Mouse (Mus musculus): ENCODE results near the gene Kirrel2.
"Not testable (repeated sequence)": the region's sequence is repeated elsewhere in the genome, so short reads cannot be mapped to it uniquely, and the experiment has no call there.

The Kirrel2 gene

DNA sequence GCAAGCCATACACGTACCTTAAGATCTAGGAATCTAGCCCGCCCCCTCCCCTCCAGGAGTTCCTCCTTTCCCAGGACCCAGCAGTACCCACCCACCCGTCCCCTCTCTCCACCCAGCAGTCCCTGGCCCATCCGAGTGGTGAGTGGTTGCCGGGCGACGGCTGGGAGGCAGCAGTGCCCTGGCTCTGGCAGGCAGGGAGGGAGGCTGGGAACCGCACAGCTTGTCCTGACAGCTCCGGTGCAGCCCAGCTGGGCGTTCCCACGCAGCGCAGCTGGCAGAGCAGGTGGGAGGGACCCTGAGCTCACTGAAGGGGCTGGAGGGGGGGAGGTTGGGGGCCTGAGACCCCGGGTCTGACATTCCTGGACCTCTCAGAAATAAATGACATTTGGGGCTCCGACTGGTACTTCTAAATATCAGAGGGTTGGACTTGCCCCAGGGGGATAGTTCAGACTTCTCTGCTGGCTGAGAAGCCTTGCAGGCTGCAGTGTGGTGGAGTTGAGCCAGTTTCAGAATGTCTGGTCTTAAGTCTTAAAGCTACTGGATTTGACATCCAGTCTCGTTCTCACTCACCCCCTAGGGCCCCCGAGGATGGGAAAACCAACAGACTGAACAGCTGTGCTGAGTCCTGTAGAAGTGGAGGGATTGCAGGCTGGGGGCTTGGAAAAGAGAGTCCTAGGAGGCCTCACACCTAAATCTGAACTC lies at the start of gene Kirrel2, which contains the start of gene Nphs1:
Gene Kirrel2 (minus strand): TSS at position 62 of the 702 bp plus-strand sequence.
Gene Nphs1 (plus strand): TSS at position 687 of the 702 bp plus-strand sequence.
- DNase-seq (ENCODE audit: low spot score), result no peak

DNA sequence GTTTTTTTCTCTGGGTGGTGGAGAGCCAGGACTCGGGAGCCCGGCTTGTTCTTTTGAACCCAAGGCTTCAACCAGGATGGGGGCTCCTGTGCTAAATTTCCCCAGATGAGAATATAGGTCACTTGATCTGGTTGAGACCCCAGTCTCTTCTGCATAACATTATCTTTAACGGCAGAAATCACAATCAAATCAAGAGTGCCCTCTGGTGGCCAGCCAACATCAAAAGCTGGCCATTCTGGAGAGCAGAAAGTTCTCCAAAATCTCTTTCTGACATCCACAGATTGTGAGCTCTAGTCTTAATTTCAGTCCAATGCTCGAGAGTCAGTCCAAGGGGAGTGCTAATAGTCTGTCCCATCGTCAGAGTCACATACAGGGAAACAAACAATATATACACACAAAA lies 43.7 kb upstream of the Kirrel2 start:
- DNase-seq (ENCODE audit: low spot score), result not testable (repeated sequence)

DNA sequence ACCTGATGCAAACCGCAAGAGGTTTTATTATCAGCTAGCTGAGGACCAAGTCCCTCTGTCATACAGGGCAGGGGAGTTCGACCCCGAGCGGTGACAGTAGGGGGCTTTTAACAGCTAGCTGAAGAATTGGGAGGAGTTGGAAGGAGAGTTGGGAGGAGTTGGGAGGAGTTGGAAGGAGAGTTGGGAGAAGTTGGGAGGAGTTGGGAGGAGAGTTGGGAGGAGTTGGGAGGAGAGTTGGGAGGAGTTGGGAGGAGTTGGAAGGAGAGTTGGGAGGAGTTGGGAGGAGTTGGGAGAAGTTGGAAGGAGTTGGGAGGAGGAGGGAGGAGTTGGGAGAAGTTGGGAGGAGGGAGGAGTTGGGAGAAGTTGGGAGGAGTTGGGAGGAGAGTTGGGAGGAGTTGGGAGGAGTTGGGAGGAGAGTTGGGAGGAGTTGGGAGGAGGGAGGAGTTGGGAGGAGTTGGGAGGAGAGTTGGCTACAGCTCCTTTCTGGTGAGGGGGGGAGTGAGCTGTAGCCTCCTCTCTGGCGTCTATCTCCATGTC lies 38.1 kb upstream of the Kirrel2 start:
- not testable (repeated sequence) for DNase-seq (ENCODE audit: low spot score)

DNA sequence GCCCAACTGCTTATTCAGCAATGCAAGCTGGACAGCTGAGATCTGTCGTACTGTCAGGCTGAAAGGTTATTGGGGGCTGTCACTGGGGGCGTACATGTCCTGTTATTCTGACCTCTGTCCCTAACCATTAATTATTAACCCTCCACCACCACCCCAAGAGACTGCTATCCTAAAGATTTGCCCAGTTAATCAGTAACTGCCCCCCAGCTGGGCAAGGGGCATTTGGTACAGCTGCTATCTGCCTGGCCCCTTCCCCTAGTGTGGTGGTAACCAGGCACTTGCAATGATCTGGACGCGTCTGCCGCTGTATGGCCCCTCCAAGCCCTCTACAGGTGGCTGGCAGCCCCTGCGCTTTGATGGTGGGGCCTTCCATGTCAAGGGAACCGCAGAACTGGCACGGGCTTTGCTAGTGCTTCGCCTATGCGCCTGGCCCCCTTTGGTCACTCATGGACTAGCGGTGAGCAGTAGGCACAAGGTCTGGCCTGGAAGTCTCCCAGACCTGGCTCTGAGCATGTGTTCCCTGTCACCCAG lies 36.0 kb upstream of the Kirrel2 start, which contains the start of gene Prodh2:
Gene Prodh2 (plus strand): TSS at position 222 of the 531 bp plus-strand sequence.
- no peak for DNase-seq (ENCODE audit: low spot score)

DNA sequence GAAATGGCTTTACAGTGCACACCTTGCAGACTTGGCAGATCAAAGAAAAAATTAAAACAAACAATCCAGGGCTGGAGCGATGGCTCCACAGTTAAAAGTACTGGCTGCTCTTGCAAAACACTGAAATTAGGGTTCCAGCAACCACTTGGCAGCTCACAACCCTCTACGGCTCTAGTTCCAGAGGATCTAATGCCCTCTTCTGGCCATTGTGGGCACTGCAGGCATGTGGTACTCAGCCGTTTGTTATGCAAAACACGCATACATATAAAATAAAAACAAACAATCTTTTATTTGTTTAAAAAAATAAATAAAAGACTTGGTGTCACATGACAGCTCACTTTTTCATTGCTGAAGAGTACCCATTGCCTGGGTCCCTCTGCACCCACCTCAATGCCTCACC lies 35.3 kb upstream of the Kirrel2 start:
- peak; percentile 25 for DNase-seq (ENCODE audit: low spot score)

DNA sequence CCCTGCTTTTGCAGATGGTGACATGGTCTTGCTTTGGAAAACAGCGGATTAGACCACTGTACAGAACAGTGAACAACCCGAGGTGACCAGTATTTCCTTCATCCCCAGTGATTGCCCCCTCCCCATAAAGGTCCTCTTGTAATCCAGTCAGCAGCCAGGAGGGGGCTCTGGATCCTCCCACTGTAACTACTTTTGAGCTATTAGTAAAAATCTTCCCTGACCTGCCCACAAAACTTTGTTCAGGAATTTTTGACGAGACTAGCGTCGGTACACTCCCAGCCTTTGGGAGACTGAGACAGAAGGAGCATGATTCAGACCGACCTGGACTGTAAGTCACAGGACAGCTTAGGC lies 33.4 kb upstream of the Kirrel2 start:
- DNase-seq (ENCODE audit: low spot score), result no peak

DNA sequence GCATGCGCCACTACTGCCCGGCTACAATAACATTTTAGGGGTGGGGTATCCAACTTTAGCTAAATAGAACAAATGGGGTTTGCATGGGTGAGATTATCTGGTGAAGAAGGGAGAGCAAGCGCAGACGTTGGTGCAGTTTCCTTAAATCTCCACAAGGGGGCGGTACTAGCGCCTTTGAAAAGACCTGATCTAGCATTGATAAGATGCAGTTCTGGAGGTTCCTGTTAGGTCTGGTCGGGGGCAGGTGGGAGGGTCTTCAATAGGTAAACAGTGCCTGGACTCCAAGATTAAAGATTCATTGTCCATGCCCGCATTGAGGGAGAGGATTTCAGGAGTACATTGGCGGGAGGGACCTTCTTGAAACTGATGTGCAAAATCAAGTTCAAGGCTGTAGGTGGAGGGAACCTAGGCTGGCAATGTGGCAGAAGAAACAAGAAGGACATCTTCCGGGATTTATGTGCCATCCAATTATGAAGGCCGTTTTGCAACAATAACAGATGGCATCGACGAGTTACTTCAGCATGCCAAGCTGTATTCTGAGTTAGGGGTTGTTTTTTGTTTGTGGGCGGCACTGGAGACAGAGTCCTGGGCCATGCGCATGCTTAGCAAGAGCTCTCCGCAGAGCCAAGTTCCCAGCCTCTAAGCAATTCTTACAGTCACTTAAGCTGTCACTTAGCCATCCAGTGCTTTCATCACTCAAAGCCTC lies 32.9 kb upstream of the Kirrel2 start:
- peak; percentile 23 for DNase-seq (ENCODE audit: low spot score)

DNA sequence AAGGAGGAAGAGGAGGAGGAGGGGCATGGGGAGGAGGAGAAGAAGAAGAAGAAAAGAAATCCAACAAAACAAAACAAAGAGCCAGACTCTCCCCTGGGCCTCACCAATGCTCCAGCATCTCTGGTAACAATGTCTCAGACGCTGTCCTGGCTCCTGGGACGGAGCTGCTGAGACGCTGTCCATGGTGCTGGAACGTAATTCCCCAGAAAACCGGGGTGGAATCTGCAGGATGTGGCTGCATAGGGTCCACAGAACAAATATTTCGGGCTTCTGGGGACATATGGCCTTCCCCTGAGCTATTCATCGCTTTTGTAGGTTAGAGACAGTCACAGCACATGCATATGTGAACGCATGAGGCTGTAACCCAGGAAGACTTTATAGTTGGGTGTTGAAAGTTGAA lies 26.8 kb upstream of the Kirrel2 start:
- no peak for DNase-seq (ENCODE audit: low spot score)

DNA sequence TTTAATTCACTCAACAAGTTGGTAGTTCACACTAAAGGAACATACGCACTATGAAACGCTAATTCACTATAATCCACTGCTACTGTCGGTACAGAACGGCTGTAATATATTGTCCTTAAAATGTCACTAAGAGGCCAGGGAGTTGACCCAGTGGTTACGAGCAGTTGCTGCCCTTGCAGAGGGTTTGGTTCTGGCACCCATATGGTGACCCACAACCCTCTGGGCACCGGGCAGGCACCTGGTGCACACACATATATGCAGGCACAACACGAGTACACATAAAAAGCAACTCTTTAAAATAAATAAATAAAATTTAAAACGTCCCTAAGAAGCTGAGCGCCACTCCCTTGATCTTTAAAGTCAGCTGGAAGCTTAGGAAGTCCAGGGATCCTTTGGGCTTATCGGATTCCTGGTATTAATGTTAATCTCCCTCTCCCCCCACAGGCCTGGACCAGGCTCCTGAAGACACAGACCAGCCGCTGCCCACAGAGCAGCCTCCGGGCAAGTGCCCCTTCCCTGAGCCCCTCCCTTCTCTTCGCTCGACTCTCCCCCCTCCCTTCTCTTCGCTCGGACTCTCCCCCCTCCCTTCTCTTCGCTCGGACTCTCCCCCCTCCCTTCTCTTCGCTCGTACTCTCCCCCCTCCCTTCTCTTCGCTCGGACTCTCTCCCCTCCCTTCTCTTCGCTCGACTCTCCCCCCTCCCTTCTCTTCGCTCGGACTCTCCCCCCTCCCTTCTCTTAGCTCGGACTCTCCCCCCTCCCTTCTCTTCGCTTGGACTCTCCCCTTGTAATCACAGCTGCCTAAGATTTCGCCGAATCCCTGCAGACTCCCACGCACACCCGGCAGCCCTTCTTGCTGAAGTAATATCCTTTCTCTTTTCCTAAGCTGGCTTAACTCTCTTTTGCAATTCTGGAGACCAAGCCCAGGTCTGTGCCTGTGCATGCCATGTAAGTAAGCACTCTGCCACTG lies 20.2 kb upstream of the Kirrel2 start:
- DNase-seq (ENCODE audit: low spot score), result no peak

DNA sequence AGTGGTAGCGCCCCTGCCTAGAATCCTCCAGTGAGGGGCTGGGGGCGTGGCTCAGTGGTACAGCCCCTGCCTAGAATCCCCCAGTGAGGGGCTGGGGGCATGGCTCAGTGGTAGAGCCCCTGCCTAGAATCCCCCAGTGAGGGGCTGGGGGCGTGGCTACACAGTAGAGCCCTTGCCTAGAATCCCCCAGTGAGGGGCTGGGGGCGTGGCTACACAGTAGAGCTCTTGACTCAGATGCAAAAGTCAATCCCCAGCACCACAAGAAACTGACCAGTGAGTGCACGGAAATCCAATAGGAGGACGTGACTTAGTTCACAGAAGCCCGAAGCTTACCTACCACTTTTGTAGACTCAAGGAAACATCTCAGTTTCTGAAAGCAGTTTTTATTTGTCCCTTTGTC lies 18.6 kb upstream of the Kirrel2 start:
- DNase-seq (ENCODE audit: low spot score), result not testable (repeated sequence)

DNA sequence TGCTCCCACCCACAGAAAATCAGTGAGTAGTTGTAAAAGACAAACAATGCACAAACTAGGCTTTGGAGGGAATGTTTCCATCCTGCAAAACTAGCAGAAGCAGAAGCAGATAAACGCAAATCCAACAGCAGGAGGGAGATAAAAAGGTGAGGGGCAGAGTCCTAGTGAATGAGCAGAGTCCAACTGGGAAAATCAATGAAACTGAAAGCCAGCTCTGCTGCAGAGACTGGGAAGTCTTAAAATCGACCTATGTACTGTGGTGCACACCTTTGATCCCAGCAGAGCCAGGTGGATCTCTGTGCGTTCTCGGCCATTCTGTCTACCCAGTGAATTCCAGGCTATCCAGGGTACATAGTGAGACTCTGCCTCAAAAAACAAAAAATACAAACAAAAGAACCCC lies 17.5 kb upstream of the Kirrel2 start:
- DNase-seq (ENCODE audit: low spot score), result no peak

DNA sequence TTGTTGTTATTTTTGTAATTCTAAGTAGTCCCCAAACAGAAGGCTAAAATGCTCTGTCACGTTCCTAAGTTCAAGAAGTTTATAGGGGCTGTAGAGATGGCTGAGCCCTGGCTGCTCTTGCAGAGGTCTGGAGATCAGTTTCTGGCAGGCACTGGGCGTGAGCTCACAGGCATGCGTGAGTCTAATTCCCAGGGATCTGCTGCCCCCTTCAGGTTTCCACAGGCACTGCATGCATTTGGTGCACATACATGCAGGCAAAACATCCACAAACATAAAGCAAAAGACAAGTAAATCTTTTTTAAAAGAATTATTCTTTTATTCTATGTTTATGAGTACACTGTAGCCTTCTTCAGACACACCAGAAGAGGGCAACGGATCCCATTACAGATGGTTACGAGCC lies 14.9 kb upstream of the Kirrel2 start:
- no peak for DNase-seq (ENCODE audit: low spot score)

DNA sequence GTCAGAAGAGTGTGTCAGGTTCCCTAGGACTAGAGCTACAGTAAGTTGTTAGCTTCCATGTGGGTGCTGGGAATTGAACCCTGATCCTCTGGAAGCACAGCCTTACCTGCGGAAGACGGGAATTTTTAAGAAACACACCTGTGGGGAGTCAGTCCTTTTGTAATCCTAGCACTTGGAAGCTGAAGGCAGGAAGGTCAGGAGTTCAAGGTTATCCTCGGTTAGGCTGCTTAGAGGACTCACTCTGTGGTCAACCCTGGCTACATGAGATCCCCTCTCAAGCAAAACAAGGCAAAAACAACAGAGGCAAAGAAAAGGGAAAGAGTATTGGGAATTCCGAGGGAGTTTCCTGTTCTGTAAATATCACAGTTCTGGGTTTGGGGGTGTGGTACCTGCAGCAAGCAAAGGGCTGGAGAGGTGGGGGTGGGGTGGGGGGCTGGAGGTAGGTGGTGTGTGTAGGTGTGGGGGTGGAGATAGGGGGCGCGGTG lies 7.4 kb upstream of the Kirrel2 start:
- DNase-seq (ENCODE audit: low spot score), result no peak

DNA sequence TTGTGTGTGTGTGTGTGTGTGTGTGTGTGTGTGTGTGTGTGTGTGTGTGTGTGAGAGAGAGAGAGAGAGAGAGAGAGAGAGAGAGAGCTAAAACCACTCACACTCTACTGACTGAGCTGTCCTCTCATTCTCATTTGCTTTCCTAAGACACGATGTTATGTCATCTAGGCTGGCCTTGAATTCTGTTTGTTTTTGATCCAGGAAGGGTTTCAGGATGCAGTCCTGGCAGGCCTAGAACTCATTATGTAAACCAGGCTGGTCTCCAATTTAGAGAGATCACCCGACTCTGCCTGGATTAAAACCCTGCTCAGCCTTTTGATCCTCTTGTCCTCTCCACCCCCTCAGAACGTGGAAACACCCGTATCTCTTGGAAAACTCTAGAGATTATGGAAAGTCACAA lies 6.5 kb upstream of the Kirrel2 start:
- no peak for DNase-seq (ENCODE audit: low spot score)

DNA sequence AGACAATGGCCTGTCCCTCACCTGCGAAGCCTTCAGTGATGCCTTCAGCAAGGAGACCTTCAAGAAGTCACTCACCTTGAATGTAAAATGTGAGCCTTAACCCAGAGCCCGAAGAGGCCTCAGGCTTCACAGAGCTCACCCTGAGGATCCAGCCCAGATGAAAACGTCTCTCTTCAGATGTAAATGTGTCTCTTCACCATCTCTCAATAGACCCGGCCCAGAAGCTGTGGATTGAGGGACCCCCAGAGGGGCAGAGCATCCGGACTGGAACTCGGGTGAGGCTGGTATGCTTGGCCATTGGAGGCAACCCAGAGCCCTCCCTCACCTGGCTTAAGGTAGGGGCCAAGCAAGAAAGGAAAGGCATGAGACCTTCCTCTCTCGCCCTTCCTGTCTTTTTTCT lies 6.1 kb upstream of the Kirrel2 start:
- no peak for DNase-seq (ENCODE audit: low spot score)

DNA sequence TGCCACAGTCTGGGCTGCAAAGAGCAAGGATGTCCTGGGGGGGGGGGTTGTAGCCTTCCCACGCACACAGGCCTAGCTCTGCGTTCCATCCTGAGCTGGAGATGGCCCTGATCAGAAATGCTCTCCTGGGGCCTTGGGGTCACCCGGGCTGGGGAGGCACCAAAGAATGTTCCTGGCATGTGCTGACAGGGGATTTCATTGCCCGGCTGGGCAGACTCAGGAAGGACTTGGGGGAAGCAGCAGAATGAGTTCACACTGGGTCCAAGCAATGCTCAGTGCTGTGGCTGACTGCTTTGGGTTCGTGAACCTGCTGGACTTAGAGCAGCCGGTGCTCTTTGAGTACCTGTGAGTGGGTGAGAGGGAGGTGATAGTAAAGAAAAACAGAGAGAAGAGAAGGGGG lies 2.0 kb upstream of the Kirrel2 start:
- no peak for DNase-seq (ENCODE audit: low spot score)

DNA sequence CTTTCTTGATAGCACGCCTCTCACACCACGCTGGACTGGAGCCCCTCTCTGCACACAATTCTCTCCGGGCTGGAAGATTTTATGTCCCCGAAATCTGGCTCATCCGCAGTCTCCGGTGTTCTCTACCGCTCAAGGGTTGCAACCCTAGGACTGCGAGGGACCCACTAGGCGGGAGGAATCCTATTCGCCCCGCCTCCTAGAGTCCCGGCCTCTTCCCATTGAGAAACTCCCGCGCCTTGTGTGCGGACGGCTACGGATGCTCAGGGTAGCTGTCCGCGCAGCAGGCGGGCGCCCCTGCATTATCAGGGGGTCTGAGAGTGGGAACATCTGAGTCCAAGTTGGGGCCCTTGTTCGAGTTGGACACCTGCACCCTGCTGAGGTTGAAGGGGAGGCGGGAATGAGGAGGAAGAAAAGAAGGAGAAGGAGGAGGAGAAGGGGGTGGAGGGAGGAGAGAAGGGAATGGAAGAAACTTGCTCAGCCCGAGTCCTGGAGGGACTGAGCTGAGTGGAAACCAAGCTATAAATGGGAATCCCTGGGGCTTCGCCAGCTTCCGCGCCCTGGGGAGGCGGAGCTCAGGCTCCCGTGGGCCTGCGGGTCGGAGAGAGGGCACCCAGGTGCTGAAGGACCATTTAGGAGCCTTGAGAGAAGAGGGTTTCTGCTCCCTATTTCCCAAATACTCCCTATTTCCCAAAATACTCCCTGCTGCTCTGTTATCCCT lies 420 bp downstream of the Kirrel2 start:
- no peak for DNase-seq (ENCODE audit: low spot score)

DNA sequence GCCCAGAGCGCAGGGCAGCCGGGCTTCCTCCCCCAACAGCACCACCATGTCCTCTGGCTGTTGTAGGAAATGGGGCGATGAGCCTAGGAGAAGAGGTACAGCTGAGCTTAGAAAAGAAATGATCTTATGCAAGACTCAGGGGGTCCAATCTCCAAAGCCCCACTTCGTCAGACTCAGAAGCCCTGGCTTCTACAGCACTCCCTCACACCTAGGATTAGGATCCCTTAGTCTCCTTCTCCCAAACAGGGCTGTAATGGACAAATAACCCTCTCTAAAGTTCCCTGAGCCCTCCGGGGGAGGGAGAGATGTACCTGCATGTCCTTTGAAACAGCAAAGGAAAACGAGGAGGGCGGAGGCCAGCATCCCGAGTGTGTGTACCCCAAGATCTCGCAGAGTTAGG lies 1.0 kb downstream of the Kirrel2 start:
- DNase-seq (ENCODE audit: low spot score), result no peak

DNA sequence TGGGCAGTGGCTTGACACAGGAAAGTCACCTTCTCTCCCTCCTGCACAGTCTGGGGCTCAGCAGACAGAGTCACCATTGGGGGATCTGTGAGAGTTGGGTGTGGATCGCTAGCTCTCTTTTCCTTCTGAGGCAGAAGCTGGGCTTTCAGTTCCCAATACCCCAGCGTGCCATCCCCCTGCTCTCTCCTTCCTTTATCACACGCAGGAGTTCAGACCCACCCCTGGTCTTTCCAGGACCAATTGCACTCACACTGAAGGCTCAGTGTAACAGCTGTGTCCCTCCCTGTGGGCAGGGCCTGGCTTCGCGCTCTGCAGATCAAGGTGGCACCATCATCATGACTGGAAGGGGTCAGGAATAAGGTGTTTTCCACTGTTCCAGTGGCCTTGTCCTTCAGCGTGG lies 3.2 kb downstream of the Kirrel2 start:
- DNase-seq (ENCODE audit: low spot score), result no peak

DNA sequence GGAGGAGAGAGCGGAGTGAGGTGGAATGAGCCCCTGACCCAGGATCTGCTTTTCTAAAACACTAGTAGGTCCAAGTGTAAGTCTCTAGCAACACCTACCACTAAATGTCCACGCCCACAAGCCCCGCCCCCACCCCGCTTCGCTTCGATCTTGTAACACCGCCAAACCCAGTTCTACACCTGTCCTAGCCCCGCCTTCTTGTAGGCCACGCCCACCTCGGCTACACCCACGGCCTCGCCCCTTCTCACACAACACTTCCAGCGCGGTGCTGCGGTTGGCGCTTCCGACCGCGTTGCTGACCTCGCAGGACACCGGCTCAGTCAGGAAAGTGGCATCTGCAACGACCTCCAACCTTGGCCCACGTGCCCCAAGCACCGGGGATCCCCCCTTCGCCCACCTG lies 3.7 kb downstream of the Kirrel2 start:
- DNase-seq (ENCODE audit: low spot score), result no peak

DNA sequence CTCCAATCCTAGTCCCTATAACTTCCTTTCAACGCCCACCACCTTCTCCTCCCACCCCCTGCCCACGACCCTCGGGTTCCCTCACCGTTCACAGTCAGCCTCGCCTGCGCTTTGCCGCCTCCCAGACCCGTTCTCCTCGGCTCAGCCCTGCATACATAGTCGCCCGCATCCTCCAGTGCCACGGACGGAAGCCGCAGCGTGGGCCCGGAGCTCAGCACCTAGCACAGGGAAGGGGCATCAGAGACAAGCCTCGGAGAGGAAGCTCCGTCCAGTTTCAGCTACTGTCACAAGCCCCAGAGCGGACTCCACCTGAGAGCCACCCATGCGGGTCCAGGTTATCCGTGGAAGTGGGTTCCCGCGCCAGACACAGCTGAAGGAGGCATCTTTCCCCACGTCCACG lies 4.2 kb downstream of the Kirrel2 start:
- no peak for DNase-seq (ENCODE audit: low spot score)

Measured in left cerebral cortex, adult 11 months (tissue).